Mouse (Mus musculus) liver, postnatal 0 days (tissue): ENCODE data around the gene Fosb. TPM values are rescaled to one million over a fixed set of nuclear protein-coding genes. Genes with fewer than 3 reads are reported as not detected.

Experiments used
- ATAC-seq: fragments of 200-750 bp; cut with Nextera tagmentation; 2 replicates; pipeline ENCODE4 v1.8.0; 2017; ENCODE audit warnings: mild to moderate bottlenecking, moderate library complexity
- DNase-seq: peaks from one replicate; pipeline ENCODE4 v3.0.0-alpha.2; 2016
- H3K27ac ChIP-seq: fragments of 300-500 bp; sonication (generic); 2 replicates; pipeline ENCODE4 v1.5.1; 2014; ENCODE audit warnings: antibody characterized with exemption, moderate library complexity, mild to moderate bottlenecking, low read depth
- H3K27me3 ChIP-seq: fragments of 300-500 bp; sonication (generic); 2 replicates; pipeline ENCODE4 v1.6.1; 2014; ENCODE audit warnings: low read length, control low read depth, mixed read lengths; ENCODE audit not compliant: insufficient read depth
- H3K36me3 ChIP-seq: fragments of 300-500 bp; sonication (generic); replicated peaks from 2 replicates; pipeline ENCODE4 v1.6.1; 2014; ENCODE audit warnings: mild to moderate bottlenecking, control low read depth, low read length, moderate library complexity, mixed read lengths; ENCODE audit not compliant: insufficient read depth
- H3K4me1 ChIP-seq: fragments of 300-500 bp; sonication (generic); 2 replicates; pipeline ENCODE4 v1.6.1; 2014; ENCODE audit warnings: antibody characterized with exemption, mild to moderate bottlenecking, control low read depth; ENCODE audit not compliant: insufficient read depth
- H3K4me2 ChIP-seq: fragments of 300-500 bp; sonication (generic); 2 replicates; pipeline ENCODE4 v1.6.1; 2014; ENCODE audit warnings: low read depth, mild to moderate bottlenecking, low read length, moderate library complexity, mixed read lengths
- H3K4me3 ChIP-seq: fragments of 300-500 bp; sonication (generic); 2 replicates; pipeline ENCODE4 v1.5.1; 2014; ENCODE audit warnings: low read depth, low read length
- H3K9ac ChIP-seq: fragments of 300-500 bp; sonication (generic); replicated peaks from 2 replicates; pipeline ENCODE4 v1.6.1; 2014; ENCODE audit warnings: mild to moderate bottlenecking, moderate library complexity
- H3K9me3 ChIP-seq: fragments of 300-500 bp; sonication (generic); 2 replicates; pipeline ENCODE4 v1.6.1; 2016; ENCODE audit warnings: mild to moderate bottlenecking, control low read depth, low read length, mixed read lengths
- CTCF ChIP-seq: sonication (generic); IDR thresholded peaks from 2 replicates; pipeline ENCODE4 v1.5.1; 2016; ENCODE audit warnings: antibody characterized with exemption, low read depth
- EP300 ChIP-seq: IDR thresholded peaks from 2 replicates; pipeline ENCODE4 v1.6.1; 2016; ENCODE audit warnings: antibody characterized with exemption, low read depth, mild to moderate bottlenecking
- WGBS: fragments of 180-500 bp; shearing (Covaris S2); extraction: QIAGEN DNeasy Blood & Tissue Kit; methylation state at CpG from one replicate; pipeline ENCODE4 v1.1.7; 2014; ENCODE audit not compliant: insufficient replicate concordance; 5-methylcytosine and 5-hydroxymethylcytosine counted together
- polyA plus RNA-seq: library from polyadenylated mRNA; unstranded; fragments of >200 nt; fragmentation: Nextera tagmentation; extraction: Ambion mirVana; gene quantifications from 2 replicates; pipeline ENCODE4 v1.2.1, GENCODE M21; 2015

Gene Fosb
- polyA plus RNA-seq, 1 experiment from 2014 or later = 0.06 TPM

DNA sequence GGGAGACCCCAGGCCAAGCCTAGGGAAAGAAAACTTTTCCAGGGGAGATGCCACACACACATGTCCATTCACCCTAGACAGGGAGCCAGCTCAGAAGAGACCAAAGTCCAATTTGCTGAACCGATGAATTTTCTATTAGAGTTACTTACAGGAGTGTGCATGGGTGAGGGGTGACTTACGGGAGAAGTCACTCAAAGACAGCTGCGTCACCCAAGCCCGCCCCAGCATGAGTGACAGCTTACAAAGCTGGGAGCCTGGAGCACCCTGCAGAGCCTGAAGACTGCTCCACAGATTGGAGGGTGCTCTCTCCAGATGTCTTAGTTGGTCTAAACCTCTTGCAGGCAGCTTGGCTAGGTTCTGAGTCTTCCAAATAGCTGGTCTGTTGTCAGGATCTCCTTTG lies 2.1 kb upstream of the Fosb start:
- Histone ChIP-seq H3K4me2 (no peak overlapping the region), H3K27ac (no peak overlapping the region), H3K36me3 (no peaks in the 10 kb centered on the region), H3K4me1 (peaks cover 22% of the 10 kb centered on the region), H3K27me3 (peaks cover 15% of the 10 kb centered on the region), H3K4me3 (no peak overlapping the region), H3K9ac (no peak overlapping the region), H3K9me3 (no peaks in the 10 kb centered on the region)
- WGBS = 34% methylated on average over 4 of the region's 4 CpGs
- DNase-seq (no peak), ATAC-seq (no peak)
- TF ChIP-seq EP300 (no peak), CTCF (no peak)

DNA sequence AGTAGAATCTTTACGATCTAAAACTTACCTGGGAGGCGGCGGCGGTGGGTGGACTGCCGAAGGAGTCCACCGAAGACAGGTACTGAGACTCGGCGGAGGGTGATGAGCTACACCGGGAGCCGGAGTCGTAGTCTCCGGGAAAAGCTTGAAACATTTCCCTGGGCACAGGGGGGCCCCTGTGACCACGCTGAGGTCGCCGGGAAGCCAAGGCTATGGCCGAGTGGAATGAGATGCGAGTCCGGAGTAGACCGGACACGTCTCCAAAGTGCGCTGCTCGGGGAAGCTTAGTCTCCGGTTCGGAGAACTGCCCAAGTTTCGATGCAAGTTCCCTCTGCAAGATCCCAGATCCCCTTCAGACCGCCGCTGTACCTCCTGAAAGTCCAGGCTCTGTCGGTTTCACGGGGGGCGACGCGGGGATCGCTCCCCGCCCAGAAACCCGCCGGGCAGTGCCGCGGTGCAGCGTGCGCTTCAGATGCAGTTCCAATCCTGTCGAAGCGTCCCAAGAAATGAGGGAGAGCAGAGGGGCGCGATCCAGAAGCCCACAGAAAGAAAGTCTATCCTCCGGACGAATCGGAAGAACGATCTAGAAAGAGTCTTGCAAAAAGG lies 470 bp downstream of the Fosb start:
- TF ChIP-seq CTCF (no peak), EP300 (no peak)
- Histone ChIP-seq H3K4me3 (peak overlapping the region; percentile 53), H3K4me2 (peak overlapping the region; percentile 98), H3K27me3 (peaks cover 37% of the 10 kb centered on the region), H3K27ac (no peak overlapping the region), H3K9me3 (no peaks in the 10 kb centered on the region), H3K4me1 (peaks cover 25% of the 10 kb centered on the region), H3K36me3 (no peaks in the 10 kb centered on the region), H3K9ac (peak overlapping the region; percentile 41; the same call in 1 of the 2 replicates)
- no peak for ATAC-seq
- under 1% methylated on average over 48 of the region's 48 CpGs for WGBS
- no peak for DNase-seq

DNA sequence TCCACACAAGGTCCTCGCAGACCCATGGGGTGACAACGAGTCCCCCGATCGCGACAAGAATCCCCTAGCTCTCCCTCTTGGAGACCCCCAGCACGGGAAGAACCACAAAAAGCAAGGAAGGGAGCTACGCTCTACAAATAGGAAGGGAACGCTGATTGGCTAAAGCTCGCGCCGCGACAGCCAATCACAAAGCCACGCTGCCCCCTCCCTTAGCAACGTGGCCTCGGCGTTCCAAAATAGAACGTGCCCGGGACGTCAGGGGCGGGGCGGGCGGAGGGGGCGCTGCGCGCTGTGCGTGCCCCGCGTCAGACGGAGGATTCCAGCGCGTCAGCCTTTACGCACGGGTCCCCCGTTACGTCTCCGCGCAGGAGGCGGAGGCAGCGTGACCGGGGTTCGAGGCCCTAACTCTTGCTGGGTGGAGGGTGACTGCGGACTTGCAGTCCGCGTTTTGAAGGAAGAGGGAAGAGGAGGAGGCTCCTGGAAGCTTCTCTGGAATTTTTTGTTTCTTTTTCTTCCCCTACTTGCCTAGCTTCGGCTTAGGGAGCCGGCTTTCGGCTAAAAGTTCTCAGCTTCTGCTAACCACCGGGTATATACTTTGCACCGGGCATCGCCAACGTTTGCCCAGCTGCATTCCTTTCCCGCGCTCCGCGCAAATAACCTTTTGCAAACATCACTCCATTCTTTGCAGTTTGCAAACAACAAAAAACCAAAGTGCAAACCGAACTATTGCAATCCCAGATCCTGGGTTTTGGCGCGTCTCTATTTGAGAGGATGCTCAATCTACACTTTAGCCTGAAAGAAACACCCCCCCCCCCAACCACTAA lies 1.2 kb downstream of the Fosb start:
- H3K27ac ChIP-seq = peak overlapping the region; percentile 58; the same call in 1 of the 2 replicates
- DNase-seq (peak; percentile 94), ATAC-seq (peak; percentile 86)
- no peak for TF ChIP-seq EP300
- TF ChIP-seq CTCF = peak; percentile 63
- no peaks in the 10 kb centered on the region for H3K9me3 ChIP-seq
- peak overlapping the region; percentile 53 for H3K4me3 ChIP-seq
- H3K4me1 ChIP-seq = peaks cover 32% of the 10 kb centered on the region
- H3K9ac ChIP-seq = peak overlapping the region; percentile 63
- under 1% methylated on average over 58 of the region's 58 CpGs for WGBS
- H3K4me2 ChIP-seq = peak overlapping the region; percentile 98
- peaks cover 44% of the 10 kb centered on the region for H3K27me3 ChIP-seq
- H3K36me3 ChIP-seq = no peaks in the 10 kb centered on the region

DNA sequence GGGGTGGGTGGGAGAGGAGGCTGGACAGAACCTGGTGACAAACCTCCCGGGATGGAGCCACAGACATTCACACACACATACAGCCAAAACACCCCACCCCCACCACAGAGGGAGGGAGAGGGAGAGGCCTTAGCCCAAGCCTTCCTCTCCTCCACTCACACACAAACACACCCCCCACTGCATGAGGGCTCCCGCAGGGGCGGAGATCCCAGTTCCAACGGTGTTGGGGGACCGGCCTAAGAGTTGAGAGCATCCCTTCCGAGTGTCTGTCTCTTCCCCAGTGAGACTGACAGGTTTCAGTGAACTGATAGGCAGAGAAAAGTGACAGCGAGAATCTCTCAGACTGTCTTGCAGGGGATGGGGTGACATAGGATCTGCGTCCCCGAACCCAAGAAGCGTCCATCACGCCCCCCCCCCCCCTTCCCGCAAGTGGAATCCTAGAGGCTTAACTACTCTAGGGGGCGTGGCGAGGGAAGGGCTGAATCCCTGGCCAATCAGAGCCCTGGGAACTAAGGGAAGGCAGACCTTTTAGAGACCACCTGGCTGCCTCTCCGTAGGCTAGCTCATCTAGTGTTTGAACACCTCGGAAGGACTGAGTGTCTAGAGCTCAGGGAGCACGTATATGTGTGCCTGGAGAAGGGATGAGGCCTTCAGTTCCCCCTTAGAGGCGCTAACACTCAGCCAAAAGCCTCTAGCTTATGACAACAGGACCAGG lies 2.0 kb downstream of the Fosb start:
- ATAC-seq (peak; percentile 45), DNase-seq (peak; percentile 66)
- no peaks in the 10 kb centered on the region for H3K9me3 ChIP-seq
- H3K4me1 ChIP-seq = peaks cover 33% of the 10 kb centered on the region
- H3K27me3 ChIP-seq = peaks cover 52% of the 10 kb centered on the region
- H3K36me3 ChIP-seq = no peaks in the 10 kb centered on the region
- TF ChIP-seq EP300 (no peak), CTCF (no peak)
- peak overlapping the region; percentile 58; the same call in 1 of the 2 replicates for H3K27ac ChIP-seq
- H3K4me2 ChIP-seq = peak overlapping the region; percentile 98
- H3K4me3 ChIP-seq = peak overlapping the region; percentile 53
- H3K9ac ChIP-seq = peak overlapping the region; percentile 63
- 6% methylated on average over 18 of the region's 18 CpGs for WGBS

DNA sequence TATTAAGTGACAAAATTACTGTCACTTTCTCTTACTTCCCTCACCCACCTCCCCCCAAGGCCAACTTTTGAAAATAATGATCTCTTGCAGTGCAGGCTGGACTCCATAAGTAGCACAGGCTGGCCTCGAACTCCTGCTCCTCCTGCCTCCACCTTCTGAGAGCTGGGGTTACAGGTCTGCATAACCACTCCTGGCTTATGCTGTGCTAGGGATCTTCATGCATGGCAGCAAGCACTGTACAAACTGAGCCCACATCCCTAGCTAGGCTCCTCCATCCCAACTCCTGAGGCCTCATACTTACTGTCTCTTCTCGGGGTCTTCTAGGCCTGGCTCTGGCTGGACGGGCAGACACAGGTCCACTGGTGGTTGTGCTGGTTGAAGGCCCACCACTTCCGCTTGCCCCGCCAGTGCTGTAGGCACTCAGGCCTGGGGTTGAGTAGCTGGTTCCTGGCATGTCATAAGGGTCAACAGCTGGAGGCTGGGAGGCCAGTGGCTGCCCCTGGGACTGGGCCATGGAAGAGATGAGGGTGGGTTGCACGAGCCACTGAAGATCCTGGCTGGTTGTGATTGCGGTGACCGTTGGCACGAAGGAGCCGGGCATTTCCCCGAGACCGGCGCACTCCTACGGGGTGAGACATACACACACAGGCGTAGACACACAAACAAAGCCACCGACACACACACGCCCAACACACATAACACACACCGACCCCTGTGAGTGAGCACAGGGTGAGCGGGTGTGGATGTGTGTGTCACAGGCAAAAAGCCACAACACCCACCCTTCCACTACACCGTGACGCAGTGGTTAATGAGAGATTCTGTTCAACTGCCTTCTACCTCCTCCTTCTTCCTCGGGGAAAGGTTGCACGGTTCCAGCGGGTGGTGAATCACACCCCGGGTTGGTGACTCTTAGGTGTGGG lies 2.8 kb downstream of the Fosb start:
- no peak overlapping the region for H3K4me2 ChIP-seq
- H3K27me3 ChIP-seq = peaks cover 60% of the 10 kb centered on the region
- no peaks in the 10 kb centered on the region for H3K36me3 ChIP-seq
- no peak for DNase-seq
- H3K27ac ChIP-seq = no peak overlapping the region
- H3K4me3 ChIP-seq = no peak overlapping the region
- no peak for ATAC-seq
- H3K4me1 ChIP-seq = peaks cover 33% of the 10 kb centered on the region
- H3K9ac ChIP-seq = no peak overlapping the region
- 73% methylated on average over 21 of the region's 25 CpGs for WGBS
- TF ChIP-seq CTCF (no peak), EP300 (no peak)
- H3K9me3 ChIP-seq = no peaks in the 10 kb centered on the region
